Mouse (Mus musculus) brain, embryonic 14.5 days (tissue): ENCODE measurements at regions not wholly inside any gene's neighbourhood (a gene's known extent, or its start where the extent isn't known, plus 50 kb on each side); places are given as distances from the start of the nearest gene placed in this dataset.

ENCODE experiments used
- CTCF ChIP-seq: fragments of 200-500 bp; IDR thresholded peaks from 2 replicates; pipeline ENCODE4 v1.5.1; 2012; ENCODE audit warnings: inconsistent platforms, mild to moderate bottlenecking, moderate library complexity, borderline replicate concordance; ENCODE audit not compliant: insufficient read depth, insufficient read length; ENCODE audit errors: extremely low read depth
- POLR2A ChIP-seq: fragments of 200-500 bp; IDR thresholded peaks from 2 replicates; pipeline ENCODE4 v1.6.1; 2012; ENCODE audit warnings: mild to moderate bottlenecking, inconsistent platforms, borderline replicate concordance; ENCODE audit not compliant: poor library complexity, insufficient read depth, insufficient read length, severe bottlenecking; ENCODE audit errors: extremely low read depth

DNA sequence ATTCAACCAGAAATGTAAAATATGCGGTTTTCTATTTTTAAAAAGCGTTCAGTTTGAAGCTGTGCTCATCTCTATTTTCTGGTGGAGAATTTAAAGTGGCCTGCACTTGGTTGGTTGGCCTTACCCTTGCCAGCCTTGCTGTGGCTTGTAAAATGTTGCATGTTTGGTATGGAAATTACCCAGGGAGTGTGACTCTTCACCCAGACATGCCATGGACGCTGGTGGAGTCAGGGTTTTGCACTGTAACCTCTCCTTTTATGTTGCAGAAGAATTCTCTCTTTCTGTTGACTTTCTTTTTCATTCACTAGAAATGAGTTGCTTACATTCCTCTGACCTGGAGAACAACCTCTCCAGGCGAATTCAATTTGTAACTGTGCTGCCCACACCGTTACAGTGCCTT, 157.5 kb upstream of the Gorab start:
- no peak for TF ChIP-seq CTCF
- TF ChIP-seq POLR2A, result no peak
